Mouse (Mus musculus): ENCODE data around the gene Ski.

- TF ChIP-seq CTCF (IDR thresholded peaks at IDR 0.05; ENCODE audit: low read depth, low read length) (no peak), POLR2A (IDR thresholded peaks at IDR 0.05; ENCODE audit: borderline replicate concordance, low read depth, low read length) (no peak)
These were observed 24.3 kb upstream of the Ski start for GRCm38 (mm10) chr4:155246691-155247105.

All from bone marrow macrophage, adult 2 months (primary cell).